Mouse (Mus musculus): ENCODE results near the gene Piezo1.

DNA sequence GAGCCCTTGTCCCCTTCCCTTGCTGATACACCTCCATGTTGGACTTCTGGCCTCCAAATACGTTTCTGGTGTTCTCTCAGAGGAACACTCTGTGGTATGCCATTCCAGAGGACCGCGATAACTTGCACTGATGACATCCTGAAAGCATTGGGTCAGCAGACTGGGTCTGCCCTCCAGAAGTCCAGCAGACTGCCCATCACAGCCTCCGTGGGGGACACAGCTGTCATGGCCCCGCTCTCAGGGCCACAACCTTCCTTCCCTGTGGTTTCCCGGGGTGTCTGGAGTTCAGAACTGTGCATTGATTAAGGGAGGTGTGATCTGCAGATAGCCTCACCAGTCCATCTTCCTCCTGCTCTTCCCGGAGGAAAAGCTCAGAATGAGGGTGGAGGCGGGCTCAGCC lies 88.6 kb downstream of the Piezo1 start:
- TF ChIP-seq CTCF (IDR thresholded peaks at IDR 0.05; ENCODE audit: control insufficient read depth, insufficient read depth, insufficient read length) (no peak), USF1 (IDR thresholded peaks at IDR 0.05; ENCODE audit: low read depth) (no peak), FOSL1 (IDR thresholded peaks at IDR 0.05; ENCODE audit: insufficient read depth, low read length, poor library complexity, severe bottlenecking) (no peak), MYOG (IDR thresholded peaks at IDR 0.05; ENCODE audit: control insufficient read depth, extremely low read depth, insufficient read length) (no peak), MAX (IDR thresholded peaks at IDR 0.05) (no peak), CEBPB (IDR thresholded peaks at IDR 0.05; ENCODE audit: low read depth) (no peak), MYOD1 (IDR thresholded peaks at IDR 0.05; ENCODE audit: control insufficient read depth, insufficient read length, low read depth) (no peak)
